8 mouse cellular contexts compared by ENCODE assay signal in the genomic region with DNA sequence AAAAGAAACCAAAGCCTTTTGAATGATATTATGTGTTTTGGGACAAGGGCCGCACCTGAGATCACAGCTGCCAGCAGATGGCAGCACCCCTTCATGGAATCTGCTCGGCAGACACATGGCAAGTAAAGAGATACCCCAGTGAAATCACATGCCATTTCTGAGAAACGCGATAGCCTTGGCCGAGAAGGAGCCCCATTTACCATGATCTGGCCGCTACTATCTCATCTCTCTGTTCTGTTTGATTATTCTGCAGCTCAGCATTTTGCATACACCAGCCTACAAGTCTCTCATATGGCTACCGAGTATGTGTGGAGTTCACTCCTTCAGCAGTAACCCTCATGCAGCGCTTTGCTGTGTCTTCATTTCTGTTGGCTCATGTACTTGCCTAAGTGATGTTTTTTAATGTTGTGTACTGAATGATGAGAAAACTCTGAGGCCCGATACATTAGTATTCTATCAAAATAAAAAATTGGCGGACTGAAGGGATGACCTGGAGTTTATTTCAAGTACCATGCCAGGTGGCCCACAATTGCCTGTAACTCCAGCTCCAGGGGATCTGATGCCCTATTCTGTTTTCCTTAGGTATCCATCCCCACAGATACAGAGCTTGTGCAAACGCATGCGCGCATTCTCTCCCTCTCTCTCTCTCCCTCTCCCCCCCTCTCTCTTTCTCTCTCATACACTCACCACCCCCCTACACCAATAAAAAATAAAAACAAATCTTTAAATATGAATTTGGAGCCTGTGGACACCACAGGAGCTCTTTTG.
DNase-seq lines count a peak whose midpoint lies in the region; ATAC-seq and TF ChIP-seq lines count a peak whose summit lies in the region.

No protein-coding gene starts in this region.

- WGBS in embryonic facial prominence, embryonic 14.5 days = 27% methylated on average over 13 of the region's 13 CpGs
- 42% methylated on average over 13 of the region's 13 CpGs for WGBS in heart, embryonic 11.5 days (ENCODE audit: insufficient replicate concordance)
- 25% methylated on average over 13 of the region's 13 CpGs for WGBS in kidney, postnatal 0 days
- 43% methylated on average over 13 of the region's 13 CpGs for WGBS in liver, embryonic 11.5 days
- WGBS in neural tube, embryonic 12.5 days = 41% methylated on average over 13 of the region's 13 CpGs
- 43% methylated on average over 13 of the region's 13 CpGs for WGBS in stomach, embryonic 16.5 days

- H3K4me1 ChIP-seq in embryonic facial prominence, embryonic 14.5 days (ENCODE audit: control insufficient read depth, insufficient read depth, low read length) = no peaks in the 10 kb centered on the region
- no peaks in the 10 kb centered on the region for H3K4me1 ChIP-seq in heart, embryonic 11.5 days (ENCODE audit: control insufficient read depth, insufficient read depth, low read length)
- H3K4me1 ChIP-seq in kidney, postnatal 0 days (replicated peaks; ENCODE audit: insufficient read depth, low read length) = no peaks in the 10 kb centered on the region
- H3K4me1 ChIP-seq in liver, embryonic 11.5 days (replicated peaks; ENCODE audit: control insufficient read depth, insufficient read depth, low read length) = no peaks in the 10 kb centered on the region
- no peaks in the 10 kb centered on the region for H3K4me1 ChIP-seq in neural tube, embryonic 12.5 days
- no peaks in the 10 kb centered on the region for H3K4me1 ChIP-seq in stomach, embryonic 16.5 days (ENCODE audit: control insufficient read depth, insufficient read depth, low read length)

- peaks cover 17% of the 10 kb centered on the region for H3K9me3 ChIP-seq in embryonic facial prominence, embryonic 14.5 days (ENCODE audit: control insufficient read depth, low read length)
- H3K9me3 ChIP-seq in heart, embryonic 11.5 days (replicated peaks; ENCODE audit: control insufficient read depth, low read length) = no peaks in the 10 kb centered on the region; the same call in 1 of the 2 replicates
- H3K9me3 ChIP-seq in kidney, postnatal 0 days (replicated peaks; ENCODE audit: low read length) = no peaks in the 10 kb centered on the region
- H3K9me3 ChIP-seq in liver, embryonic 11.5 days (ENCODE audit: control insufficient read depth, low read length) = no peaks in the 10 kb centered on the region; the same call in 1 of the 2 replicates
- peaks cover 4% of the 10 kb centered on the region; the same call in 1 of the 2 replicates for H3K9me3 ChIP-seq in neural tube, embryonic 12.5 days
- H3K9me3 ChIP-seq in stomach, embryonic 16.5 days (replicated peaks; ENCODE audit: control insufficient read depth, low read length) = no peaks in the 10 kb centered on the region

- TF ChIP-seq CTCF in kidney, postnatal 0 days (IDR thresholded peaks at IDR 0.05; ENCODE audit: low read depth) = peak; percentile 91

- H3K9ac ChIP-seq in embryonic facial prominence, embryonic 14.5 days (ENCODE audit: low read depth, low read length) = no peak overlapping the region
- 0 out of 2 replicates have a peak overlapping the region, but pooled peaks have one; percentile 30 for H3K9ac ChIP-seq in heart, embryonic 11.5 days (ENCODE audit: low read depth, low read length)
- H3K9ac ChIP-seq in kidney, postnatal 0 days (ENCODE audit: low read depth, low read length) = no peak overlapping the region
- H3K9ac ChIP-seq in liver, embryonic 11.5 days (ENCODE audit: low read depth, low read length) = no peak overlapping the region
- H3K9ac ChIP-seq in neural tube, embryonic 12.5 days = peak overlapping the region; percentile 5; the same call in 1 of the 2 replicates
- H3K9ac ChIP-seq in stomach, embryonic 16.5 days (ENCODE audit: low read length) = no peak overlapping the region

- peak overlapping the region; percentile 7; the same call in 1 of the 2 replicates for H3K4me3 ChIP-seq in embryonic facial prominence, embryonic 14.5 days (ENCODE audit: low read depth, low read length)
- no peak overlapping the region for H3K4me3 ChIP-seq in heart, embryonic 11.5 days (ENCODE audit: low read depth, low read length)
- H3K4me3 ChIP-seq in kidney, postnatal 0 days (replicated peaks; ENCODE audit: low read depth, low read length) = no peak overlapping the region
- no peak overlapping the region for H3K4me3 ChIP-seq in liver, embryonic 11.5 days (ENCODE audit: low read depth, low read length)
- no peak overlapping the region for H3K4me3 ChIP-seq in neural tube, embryonic 12.5 days
- H3K4me3 ChIP-seq in stomach, embryonic 16.5 days (replicated peaks; ENCODE audit: low read length) = no peak overlapping the region

- peak overlapping the region; percentile 48 for H3K4me2 ChIP-seq in embryonic facial prominence, embryonic 14.5 days (ENCODE audit: low read depth, low read length)
- H3K4me2 ChIP-seq in heart, embryonic 11.5 days = peak overlapping the region; percentile 54
- H3K4me2 ChIP-seq in kidney, postnatal 0 days (ENCODE audit: low read length) = peak overlapping the region; percentile 0; the same call in 1 of the 2 replicates
- H3K4me2 ChIP-seq in liver, embryonic 11.5 days = no peak overlapping the region
- H3K4me2 ChIP-seq in neural tube, embryonic 12.5 days (replicated peaks) = peak overlapping the region; percentile 43
- H3K4me2 ChIP-seq in stomach, embryonic 16.5 days (ENCODE audit: low read depth, low read length) = peak overlapping the region; percentile 5; the same call in 1 of the 2 replicates

- peak; percentile 82 for ATAC-seq in embryonic facial prominence, embryonic 14.5 days (ENCODE audit: low read depth)
- ATAC-seq in heart, embryonic 11.5 days (replicated peaks; ENCODE audit: insufficient number of reproducible peaks, low FRiP score, low TSS enrichment) = no peak
- peak; percentile 53; the same call in 1 of the 2 replicates for ATAC-seq in kidney, postnatal 0 days (replicated peaks; ENCODE audit: low FRiP score, low read depth)
- ATAC-seq in liver, embryonic 11.5 days (replicated peaks; ENCODE audit: low FRiP score) = no peak
- peak; percentile 71 for ATAC-seq in neural tube, embryonic 12.5 days (ENCODE audit: low FRiP score, low read depth)
- no peak for ATAC-seq in stomach, embryonic 16.5 days (ENCODE audit: insufficient read depth, low FRiP score)

- no peaks in the 10 kb centered on the region for H3K36me3 ChIP-seq in embryonic facial prominence, embryonic 14.5 days (ENCODE audit: control insufficient read depth, insufficient read depth, low read length)
- H3K36me3 ChIP-seq in heart, embryonic 11.5 days (ENCODE audit: control insufficient read depth, insufficient read depth, low read length) = no peaks in the 10 kb centered on the region
- H3K36me3 ChIP-seq in kidney, postnatal 0 days (ENCODE audit: insufficient read depth, low read length) = no peaks in the 10 kb centered on the region
- H3K36me3 ChIP-seq in liver, embryonic 11.5 days (ENCODE audit: control insufficient read depth, insufficient read depth, low read length) = no peaks in the 10 kb centered on the region
- H3K36me3 ChIP-seq in neural tube, embryonic 12.5 days = no peaks in the 10 kb centered on the region
- no peaks in the 10 kb centered on the region for H3K36me3 ChIP-seq in stomach, embryonic 16.5 days (ENCODE audit: control insufficient read depth, insufficient read depth, low read length)

- peak; percentile 83 to 85 for DNase-seq in B cell, adult 2 months
- DNase-seq in adrenal gland, postnatal 4 days (ENCODE audit: low spot score in 2 of 2) = peak; percentile 25 to 36
- peak; percentile 89 for DNase-seq in embryonic facial prominence, embryonic 14.5 days (ENCODE audit: low spot score)
- DNase-seq in kidney, postnatal 0 days (ENCODE audit: low spot score) = peak; percentile 82
- peak; percentile 54 for DNase-seq in liver, embryonic 11.5 days (ENCODE audit: low spot score)

- no peak overlapping the region for H3K27ac ChIP-seq in embryonic facial prominence, embryonic 14.5 days (replicated peaks; ENCODE audit: low read depth, low read length)
- no peak overlapping the region for H3K27ac ChIP-seq in heart, embryonic 11.5 days (ENCODE audit: low read depth, low read length)
- no peak overlapping the region for H3K27ac ChIP-seq in kidney, postnatal 0 days
- no peak overlapping the region for H3K27ac ChIP-seq in liver, embryonic 11.5 days (ENCODE audit: low read depth, low read length)
- H3K27ac ChIP-seq in neural tube, embryonic 12.5 days = no peak overlapping the region
- no peak overlapping the region for H3K27ac ChIP-seq in stomach, embryonic 16.5 days (ENCODE audit: low read length)

- no peaks in the 10 kb centered on the region; the same call in 1 of the 2 replicates for H3K27me3 ChIP-seq in embryonic facial prominence, embryonic 14.5 days (replicated peaks; ENCODE audit: control insufficient read depth, insufficient read depth, low read length)
- no peaks in the 10 kb centered on the region for H3K27me3 ChIP-seq in heart, embryonic 11.5 days (ENCODE audit: control insufficient read depth, insufficient read depth, low read length)
- H3K27me3 ChIP-seq in kidney, postnatal 0 days (ENCODE audit: insufficient read depth, low read length) = no peaks in the 10 kb centered on the region
- H3K27me3 ChIP-seq in liver, embryonic 11.5 days (replicated peaks; ENCODE audit: control insufficient read depth, insufficient read depth, low read length) = no peaks in the 10 kb centered on the region
- H3K27me3 ChIP-seq in neural tube, embryonic 12.5 days (replicated peaks) = no peaks in the 10 kb centered on the region
- H3K27me3 ChIP-seq in stomach, embryonic 16.5 days (ENCODE audit: control insufficient read depth, insufficient read depth, low read length) = no peaks in the 10 kb centered on the region

Comparison
In these comparisons a context has a peak if more than half of its experiments do, and no peak if none do; other contexts are left out.
1. DNase-seq: peak in every context shown above with its lines; median percentile 89 in embryonic facial prominence, embryonic 14.5 days; 84 in B cell, adult 2 months; 82 in kidney, postnatal 0 days; 54 in liver, embryonic 11.5 days; 30 in adrenal gland, postnatal 4 days.
2. ATAC-seq: peak in embryonic facial prominence, embryonic 14.5 days (single experiment), kidney, postnatal 0 days (single experiment) and neural tube, embryonic 12.5 days (single experiment); none in heart, embryonic 11.5 days (single experiment), liver, embryonic 11.5 days (single experiment) and stomach, embryonic 16.5 days (single experiment).
3. H3K9ac ChIP-seq: peak in heart, embryonic 11.5 days (single experiment) and neural tube, embryonic 12.5 days (single experiment); none in embryonic facial prominence, embryonic 14.5 days (single experiment), kidney, postnatal 0 days (single experiment), liver, embryonic 11.5 days (single experiment) and stomach, embryonic 16.5 days (single experiment).